Mouse (Mus musculus) hindbrain, embryonic 10.5 days (tissue): ENCODE measurements around the gene 2210011C24Rik. TPM values are rescaled to one million over a fixed set of nuclear protein-coding genes. Genes with fewer than 3 reads are reported as not detected.
A peak's percentile ranks its signal among the peaks of the same experiment; 100 is the strongest.
"Not testable (repeated sequence)": the region's sequence is repeated elsewhere in the genome, so short reads cannot be mapped to it uniquely, and the experiment has no call there.

Experiments used
- DNase-seq: peaks from one replicate; pipeline ENCODE4 v3.0.0-alpha.2; 2017; ENCODE audit warnings: low spot score
- H3K27ac ChIP-seq: fragments of 300-500 bp; sonication (generic); 2 replicates; pipeline ENCODE4 v1.5.1; 2016; ENCODE audit warnings: mild to moderate bottlenecking, moderate library complexity
- H3K27me3 ChIP-seq: fragments of 300-500 bp; sonication (generic); 2 replicates; pipeline ENCODE4 v1.6.1; 2016; ENCODE audit warnings: mild to moderate bottlenecking; ENCODE audit not compliant: poor library complexity, insufficient read depth, severe bottlenecking
- H3K36me3 ChIP-seq: fragments of 300-500 bp; sonication (generic); 2 replicates; pipeline ENCODE4 v1.6.1; 2016; ENCODE audit warnings: mild to moderate bottlenecking, moderate library complexity
- H3K4me1 ChIP-seq: fragments of 300-500 bp; sonication (generic); replicated peaks from 2 replicates; pipeline ENCODE4 v1.6.1; 2016; ENCODE audit warnings: mild to moderate bottlenecking
- H3K4me3 ChIP-seq: fragments of 300-500 bp; sonication (generic); 2 replicates; pipeline ENCODE4 v1.5.1; 2016; ENCODE audit warnings: mild to moderate bottlenecking, moderate library complexity
- H3K9me3 ChIP-seq: fragments of 300-500 bp; sonication (generic); 2 replicates; pipeline ENCODE4 v1.6.1; 2016; ENCODE audit warnings: mild to moderate bottlenecking, moderate library complexity
- WGBS: fragments of 180-500 bp; shearing (Covaris S2); methylation state at CpG from one replicate; pipeline ENCODE4 v1.1.7; 2016; 5-methylcytosine and 5-hydroxymethylcytosine counted together
- polyA plus RNA-seq: library from polyadenylated mRNA; unstranded; fragments of >200 nt; fragmentation: Nextera tagmentation; extraction: Ambion mirVana; gene quantifications from 2 replicates; pipeline ENCODE4 v1.2.1, GENCODE M21; 2016

Gene 2210011C24Rik
- polyA plus RNA-seq, 1 experiment from 2014 or later = not detected

GRCm38 (mm10) chr8:84012499-84013165, 661 bp upstream of the 2210011C24Rik start:
- DNase-seq = peak; percentile 51
- H3K36me3 ChIP-seq = no peaks in the 10 kb centered on the region
- H3K27me3 ChIP-seq = peaks cover 65% of the 10 kb centered on the region
- 5% methylated on average over 35 of the region's 35 CpGs for WGBS
- peak overlapping the region; percentile 63 for H3K4me3 ChIP-seq
- peaks cover 38% of the 10 kb centered on the region for H3K4me1 ChIP-seq
- H3K9me3 ChIP-seq = peaks cover 5% of the 10 kb centered on the region; the same call in 1 of the 2 replicates
- H3K27ac ChIP-seq = peak overlapping the region; percentile 45; the same call in 1 of the 2 replicates

DNA sequence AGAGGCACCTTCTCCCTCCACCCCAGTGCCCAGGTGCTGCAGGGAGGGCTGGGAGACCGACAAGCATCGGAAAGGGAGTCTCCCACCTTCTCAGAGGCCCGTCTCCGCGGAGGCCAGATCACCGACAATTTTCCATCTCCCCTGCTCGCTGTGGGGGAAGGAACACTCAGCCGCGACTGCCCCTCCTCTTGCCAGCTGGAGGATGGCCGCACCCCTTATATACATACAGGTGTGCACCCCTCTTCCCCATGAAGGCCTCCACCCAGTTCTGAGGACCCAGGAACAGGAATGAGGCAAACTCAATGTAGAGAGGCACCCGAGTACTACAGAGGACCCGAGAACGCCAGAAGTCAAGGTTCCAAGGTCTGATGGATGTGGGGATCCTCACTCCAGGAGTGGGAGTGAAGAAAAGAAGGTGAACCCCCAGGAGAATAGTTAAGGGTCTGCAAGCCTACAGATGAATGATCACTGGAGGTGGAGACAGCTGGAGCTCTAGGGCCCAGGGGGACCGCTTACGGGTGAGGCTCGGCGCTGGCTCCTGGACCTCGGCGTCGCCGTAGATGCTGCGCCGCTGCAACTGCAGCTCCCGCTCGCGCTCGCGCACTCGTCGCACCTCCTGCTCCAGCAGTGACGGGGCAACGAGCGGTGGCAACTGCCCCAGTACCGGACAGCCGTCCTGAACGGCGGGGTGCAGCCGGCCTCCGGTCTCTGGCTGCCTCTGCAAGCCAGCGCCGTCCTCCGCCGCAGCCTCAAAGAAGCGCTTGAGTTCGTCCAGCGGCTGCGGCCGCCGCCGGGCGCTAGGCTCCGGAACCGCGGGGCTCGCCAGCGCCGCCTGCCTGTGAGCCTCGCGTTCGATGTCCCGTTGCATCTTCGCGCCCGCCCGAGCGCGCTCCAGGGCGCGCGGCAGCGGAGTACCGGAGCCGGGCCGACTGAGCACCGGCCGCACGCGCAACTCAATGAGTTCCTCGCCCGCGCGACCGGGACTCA, 1.1 kb downstream of the 2210011C24Rik start:
- Histone ChIP-seq H3K36me3 (no peaks in the 10 kb centered on the region), H3K4me3 (peak overlapping the region; percentile 63), H3K4me1 (peaks cover 38% of the 10 kb centered on the region), H3K27me3 (peaks cover 58% of the 10 kb centered on the region), H3K27ac (peak overlapping the region; percentile 64; the same call in 1 of the 2 replicates), H3K9me3 (peaks cover 2% of the 10 kb centered on the region; the same call in 1 of the 2 replicates)
- peak; percentile 81 for DNase-seq
- WGBS = 2% methylated on average over 83 of the region's 83 CpGs

DNA sequence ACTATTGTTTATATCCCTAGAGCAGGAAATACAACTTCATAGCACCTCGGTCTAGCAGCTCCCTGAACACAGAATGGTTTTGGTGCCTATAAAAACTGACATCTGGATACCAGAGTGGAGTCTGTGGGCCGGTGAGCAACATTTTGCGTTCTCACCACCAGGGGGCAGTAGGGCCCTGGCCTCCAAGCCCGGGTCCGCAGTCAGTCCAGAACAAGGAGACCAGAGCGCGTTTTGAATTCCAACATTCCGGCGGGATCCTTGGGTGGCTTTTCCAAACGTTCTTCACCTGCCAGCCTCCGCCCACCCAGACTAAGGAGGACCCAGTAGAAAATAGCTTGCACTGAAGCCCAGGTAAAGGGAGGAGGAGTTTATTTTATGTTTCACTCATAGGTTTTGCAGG, 2.1 kb downstream of the 2210011C24Rik start:
- 2% methylated on average over 11 of the region's 11 CpGs for WGBS
- H3K9me3 ChIP-seq = no peaks in the 10 kb centered on the region
- no peak overlapping the region for H3K27ac ChIP-seq
- no peaks in the 10 kb centered on the region for H3K36me3 ChIP-seq
- H3K4me1 ChIP-seq = peaks cover 42% of the 10 kb centered on the region
- peak; percentile 90 for DNase-seq
- H3K27me3 ChIP-seq = peaks cover 53% of the 10 kb centered on the region
- H3K4me3 ChIP-seq = no peak overlapping the region

GRCm38 (mm10) chr8:84008362-84008761, 3.6 kb downstream of the 2210011C24Rik start:
- no peak overlapping the region for H3K4me3 ChIP-seq
- no peak for DNase-seq
- H3K9me3 ChIP-seq = no peaks in the 10 kb centered on the region
- H3K36me3 ChIP-seq = no peaks in the 10 kb centered on the region
- H3K27me3 ChIP-seq = peaks cover 45% of the 10 kb centered on the region
- no peak overlapping the region for H3K27ac ChIP-seq
- H3K4me1 ChIP-seq = peaks cover 51% of the 10 kb centered on the region
- WGBS = 30% methylated on average over 7 of the region's 7 CpGs

GRCm38 (mm10) chr8:84005502-84005901, 6.5 kb downstream of the 2210011C24Rik start:
- Histone ChIP-seq H3K4me1 (peaks cover 41% of the 10 kb centered on the region), H3K27me3 (peaks cover 45% of the 10 kb centered on the region), H3K36me3 (peaks cover 25% of the 10 kb centered on the region)
- not testable (repeated sequence) for H3K4me3 ChIP-seq, DNase-seq, H3K27ac ChIP-seq, H3K9me3 ChIP-seq
- WGBS = 94% methylated on average over 7 of the region's 7 CpGs

DNA sequence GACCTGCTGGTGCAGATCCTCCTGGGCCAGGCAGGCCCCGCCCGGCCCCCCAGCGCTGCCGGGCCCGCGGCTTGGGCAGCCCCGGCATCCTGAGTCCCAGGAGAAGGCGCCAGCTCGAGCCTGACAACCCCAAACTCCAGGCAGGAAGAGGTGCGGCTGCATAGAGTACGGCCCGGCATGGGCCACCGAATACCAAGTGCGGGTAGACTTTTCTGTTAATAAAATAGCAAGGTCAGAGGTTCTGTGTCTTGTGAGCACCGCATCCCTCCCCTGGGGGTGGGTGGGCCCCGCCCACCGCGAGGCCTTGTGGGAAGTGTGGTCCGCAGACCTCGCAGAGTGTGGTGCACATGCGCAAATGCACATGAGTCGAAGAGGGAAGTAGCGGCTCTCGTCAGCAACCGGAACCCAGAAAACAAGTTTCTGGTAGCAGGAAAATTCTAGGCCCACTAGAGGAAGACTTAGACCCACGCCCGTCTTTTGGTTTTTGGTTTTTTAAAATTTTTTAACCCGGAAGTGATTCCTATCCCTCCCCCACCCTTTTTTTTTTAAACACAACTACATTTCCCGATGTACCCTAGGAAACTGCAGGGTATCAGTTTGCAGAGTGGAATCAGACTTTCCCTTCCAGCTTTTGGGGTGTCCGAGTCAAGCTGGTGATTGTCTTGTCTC, 7.3 kb downstream of the 2210011C24Rik start:
- Histone ChIP-seq H3K9me3 (no peaks in the 10 kb centered on the region), H3K36me3 (peaks cover 33% of the 10 kb centered on the region), H3K27ac (peak overlapping the region; percentile 87), H3K27me3 (peaks cover 45% of the 10 kb centered on the region), H3K4me1 (peaks cover 36% of the 10 kb centered on the region), H3K4me3 (peak overlapping the region; percentile 64)
- WGBS = 1% methylated on average over 30 of the region's 30 CpGs
- peak; percentile 92 for DNase-seq

DNA sequence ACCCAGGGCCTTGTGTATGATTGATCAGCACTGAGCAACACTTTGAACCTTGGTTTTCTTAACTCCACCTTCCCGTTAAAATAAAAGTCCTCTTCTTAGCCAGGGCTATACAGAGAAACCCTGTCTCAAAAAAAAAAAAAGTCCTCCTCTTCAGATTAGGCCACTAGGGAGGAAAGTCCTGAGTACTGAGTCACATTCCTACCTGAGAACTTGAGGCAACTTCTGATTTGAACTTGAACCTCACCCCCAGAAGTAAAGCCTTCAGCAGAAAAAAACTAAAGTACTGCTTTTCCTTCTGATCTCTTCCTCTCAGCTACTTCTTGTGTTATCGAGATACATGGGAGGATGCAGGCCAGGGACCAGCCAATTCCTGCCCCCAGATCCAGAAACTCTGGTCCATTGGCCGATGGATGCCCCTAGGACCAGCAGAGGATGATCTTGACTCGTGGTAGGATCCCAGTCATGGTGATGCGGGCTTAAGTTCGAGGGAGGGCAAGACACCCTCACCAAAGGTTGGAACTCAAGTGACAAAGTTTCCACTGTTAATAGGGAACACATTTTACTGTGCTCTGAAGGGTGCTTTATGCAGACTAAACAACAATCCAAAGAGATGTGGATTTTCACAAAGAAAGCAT, 8.2 kb downstream of the 2210011C24Rik start:
- Histone ChIP-seq H3K9me3 (no peaks in the 10 kb centered on the region), H3K36me3 (peaks cover 42% of the 10 kb centered on the region), H3K27ac (no peak overlapping the region), H3K27me3 (peaks cover 51% of the 10 kb centered on the region), H3K4me3 (peak overlapping the region; percentile 64), H3K4me1 (peaks cover 44% of the 10 kb centered on the region)
- 76% methylated on average over 6 of the region's 6 CpGs for WGBS
- no peak for DNase-seq

DNA sequence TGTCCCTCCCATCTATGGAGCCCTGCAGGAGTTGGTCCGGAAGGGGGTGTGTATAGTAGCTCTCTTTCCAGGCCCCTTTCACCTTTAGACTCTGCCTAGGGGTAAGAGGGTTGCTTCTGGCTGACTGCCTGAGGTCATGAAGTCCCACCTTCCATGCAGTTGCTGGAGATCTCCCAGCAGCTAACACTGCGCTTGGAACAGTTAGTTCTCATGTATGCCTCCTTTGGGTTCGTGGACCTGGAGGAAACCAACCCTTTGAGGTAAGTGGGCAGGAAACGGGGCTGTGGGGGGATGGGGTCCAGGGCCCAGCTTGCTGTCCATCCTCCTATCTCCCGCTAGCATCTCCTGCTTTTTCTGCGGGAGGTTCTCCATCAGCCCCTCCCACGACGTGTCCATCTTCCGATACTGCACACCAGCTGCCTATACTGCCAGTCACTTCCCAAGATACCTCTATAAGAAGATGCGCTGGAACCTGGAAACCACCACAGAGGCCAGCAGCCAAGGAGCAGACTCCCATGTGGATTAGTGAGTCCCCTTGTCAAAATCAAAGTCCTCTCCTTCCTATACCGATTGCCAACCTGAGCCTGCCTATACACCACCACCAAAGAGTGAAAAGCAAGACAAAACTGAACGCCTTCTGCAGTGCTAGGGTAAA, 8.9 kb downstream of the 2210011C24Rik start:
- H3K9me3 ChIP-seq = no peaks in the 10 kb centered on the region
- H3K27ac ChIP-seq = no peak overlapping the region
- H3K36me3 ChIP-seq = peaks cover 42% of the 10 kb centered on the region
- no peak overlapping the region; the same call in 1 of the 2 replicates for H3K4me3 ChIP-seq
- peaks cover 46% of the 10 kb centered on the region for H3K4me1 ChIP-seq
- WGBS = 60% methylated on average over 12 of the region's 12 CpGs
- no peak for DNase-seq
- H3K27me3 ChIP-seq = peaks cover 51% of the 10 kb centered on the region

DNA sequence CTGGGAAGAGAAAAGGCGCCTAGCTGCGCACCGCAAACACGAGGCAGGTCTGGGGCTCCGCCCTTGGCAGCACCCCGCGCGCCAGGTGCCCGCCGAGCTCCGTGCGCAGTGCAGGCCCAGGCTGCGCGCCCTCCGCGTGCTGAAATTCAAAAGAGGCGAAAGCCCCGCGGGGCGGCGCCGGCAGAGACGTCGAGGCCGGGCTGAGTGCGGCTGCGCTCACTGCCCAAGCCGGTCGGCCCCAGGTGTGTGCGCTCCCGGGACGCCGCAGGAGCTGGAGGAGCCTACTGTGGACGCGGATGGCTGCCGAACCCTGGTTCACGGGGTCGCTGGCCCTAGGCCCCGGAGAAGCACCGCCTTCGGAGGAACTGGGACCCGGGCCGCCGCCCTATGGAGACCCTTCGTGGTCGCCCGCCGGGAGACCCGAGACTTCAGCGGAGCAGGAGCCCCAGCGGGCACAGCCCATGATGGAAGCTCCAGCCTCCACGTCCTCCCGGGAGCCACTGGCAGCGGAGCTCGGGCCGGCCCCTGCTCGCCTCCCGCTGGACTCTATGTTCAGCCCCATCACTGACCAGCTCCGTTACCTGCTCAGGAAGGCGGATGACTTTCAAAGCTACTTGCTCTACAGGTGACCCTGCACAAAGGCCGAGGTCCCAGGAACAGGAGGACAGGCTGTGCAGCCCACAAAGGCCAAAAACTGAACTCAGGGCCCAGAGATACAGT, 10.5 kb downstream of the 2210011C24Rik start, which contains the start of gene 1700067K01Rik:
TSS of gene 1700067K01Rik (plus strand) at position 222 of the 720 bp plus-strand sequence.
- Histone ChIP-seq H3K4me1 (peaks cover 49% of the 10 kb centered on the region), H3K4me3 (peak within 1 kb of the TSS; percentile 39), H3K9me3 (no peaks in the 10 kb centered on the region), H3K27ac (0 out of 2 replicates have a peak within 1 kb of the TSS, but pooled peaks have one; percentile 9), H3K36me3 (peaks cover 42% of the 10 kb centered on the region), H3K27me3 (peaks cover 51% of the 10 kb centered on the region)
- WGBS = 16% methylated on average over 61 of the region's 61 CpGs
- DNase-seq = no peak

DNA sequence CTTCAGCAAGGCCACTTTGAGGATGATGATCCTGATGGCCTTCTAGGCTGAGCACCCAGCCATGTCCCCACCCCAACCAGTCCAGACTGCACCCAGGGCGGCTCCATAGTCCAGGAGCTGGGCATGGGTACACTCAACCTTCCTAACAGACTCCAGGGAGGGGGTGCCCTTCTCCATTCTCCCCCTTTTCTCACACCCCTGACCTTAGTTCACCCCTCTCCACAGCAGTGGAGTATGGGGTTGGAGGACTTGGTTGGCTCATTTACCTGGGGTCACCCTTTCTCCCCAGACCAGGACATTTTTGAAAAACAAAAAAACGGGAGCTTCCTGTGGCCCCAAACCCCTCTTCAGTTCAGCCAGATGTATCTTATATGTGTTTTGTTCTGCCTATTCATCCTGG, 12.1 kb downstream of the 2210011C24Rik start:
- H3K27me3 ChIP-seq = peaks cover 58% of the 10 kb centered on the region
- H3K9me3 ChIP-seq = no peaks in the 10 kb centered on the region
- peak overlapping the region; percentile 86 for H3K4me3 ChIP-seq
- peaks cover 55% of the 10 kb centered on the region for H3K4me1 ChIP-seq
- peaks cover 49% of the 10 kb centered on the region for H3K36me3 ChIP-seq
- no peak for DNase-seq
- H3K27ac ChIP-seq = no peak overlapping the region
- WGBS = 89% methylated on average over 2 of the region's 2 CpGs

DNA sequence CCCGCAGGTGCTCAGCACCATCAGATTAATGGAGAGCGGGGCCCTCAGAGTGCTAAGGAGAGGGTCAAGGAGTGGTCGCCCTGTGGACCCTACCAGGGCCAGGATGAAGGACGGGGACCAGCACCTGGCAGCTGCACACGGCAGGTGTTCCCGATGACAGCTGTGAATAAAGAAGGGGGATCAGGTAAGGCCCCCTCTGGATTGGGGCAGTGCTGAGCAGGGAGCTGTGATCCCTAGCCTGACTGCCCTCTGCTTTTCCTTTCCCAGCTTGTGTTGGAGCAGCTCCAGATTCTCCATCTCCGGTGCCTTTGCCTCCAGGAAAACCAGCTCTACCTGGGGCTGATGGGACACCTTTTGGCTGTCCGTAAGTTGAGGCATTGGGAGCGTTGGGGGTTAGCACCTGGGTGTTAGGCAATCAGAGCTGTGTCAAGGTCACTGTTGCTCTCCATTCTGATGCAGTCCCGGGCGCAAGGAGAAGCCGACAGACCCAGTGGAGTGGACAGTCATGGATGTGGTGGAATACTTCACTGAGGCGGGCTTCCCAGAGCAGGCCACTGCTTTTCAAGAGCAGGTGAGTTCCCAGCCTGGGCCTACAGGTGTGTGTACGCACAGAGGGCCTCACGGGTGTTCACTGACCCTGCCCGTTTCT, 12.8 kb downstream of the 2210011C24Rik start:
- Histone ChIP-seq H3K4me1 (peaks cover 50% of the 10 kb centered on the region), H3K27me3 (peaks cover 63% of the 10 kb centered on the region), H3K27ac (0 out of 2 replicates have a peak overlapping the region, but pooled peaks have one; percentile 87), H3K9me3 (no peaks in the 10 kb centered on the region), H3K36me3 (peaks cover 56% of the 10 kb centered on the region), H3K4me3 (peak overlapping the region; percentile 86)
- DNase-seq = no peak
- WGBS = 70% methylated on average over 16 of the region's 16 CpGs
